Comparison of ENCODE assay signal across 18 mouse cellular contexts in genomic region chr9:65168952-65169351, GRCm38 (mm10). TPM values are rescaled to one million over a fixed set of nuclear protein-coding genes. Genes with fewer than 3 reads are reported as not detected.
DNase-seq lines count a peak whose midpoint lies in the region; ATAC-seq and TF ChIP-seq lines count a peak whose summit lies in the region.
"Had no signal": no experiment of that assay in that cellular context is flagged by ENCODE, and none has a peak within 500 bp of the region (broad histone marks: within the 10 kb centered on the region; RNA-seq: fewer than 3 reads in every experiment).

No protein-coding gene starts in this region.

- H3K4me3 ChIP-seq in forebrain, embryonic 12.5 days (replicated peaks) = no peak overlapping the region
- H3K4me3 ChIP-seq in forebrain, embryonic 15.5 days = no peak overlapping the region
- peak overlapping the region; percentile 53 for H3K4me3 ChIP-seq in E14TG2a.4 (replicated peaks; ENCODE audit: low read length)
- H3K4me3 ChIP-seq in hindbrain, embryonic 12.5 days = no peak overlapping the region
- no peak overlapping the region for H3K4me3 ChIP-seq in midbrain, embryonic 13.5 days (replicated peaks)
- H3K4me3 ChIP-seq: embryonic facial prominence, embryonic 15.5 days; heart, embryonic 15.5 days; layer of hippocampus, adult 2 months; limb, embryonic 15.5 days had no signal

- H3K4me2 ChIP-seq in forebrain, embryonic 12.5 days = peak overlapping the region; percentile 8; the same call in 1 of the 2 replicates
- H3K4me2 ChIP-seq in forebrain, embryonic 15.5 days (replicated peaks) = no peak overlapping the region
- no peak overlapping the region for H3K4me2 ChIP-seq in hindbrain, embryonic 12.5 days (replicated peaks)
- H3K4me2 ChIP-seq in midbrain, embryonic 13.5 days (replicated peaks) = no peak overlapping the region
- H3K4me2 ChIP-seq: embryonic facial prominence, embryonic 15.5 days; heart, embryonic 15.5 days; limb, embryonic 15.5 days had no signal

- H3K36me3 ChIP-seq in forebrain, embryonic 12.5 days (replicated peaks) = peaks cover 15% of the 10 kb centered on the region
- no peaks in the 10 kb centered on the region for H3K36me3 ChIP-seq in forebrain, embryonic 15.5 days
- H3K36me3 ChIP-seq in E14TG2a.4 (ENCODE audit: insufficient read depth, low read length) = no peaks in the 10 kb centered on the region
- peaks cover 3% of the 10 kb centered on the region; the same call in 1 of the 2 replicates for H3K36me3 ChIP-seq in hindbrain, embryonic 12.5 days
- peaks cover 17% of the 10 kb centered on the region for H3K36me3 ChIP-seq in midbrain, embryonic 13.5 days
- H3K36me3 ChIP-seq: embryonic facial prominence, embryonic 15.5 days; heart, embryonic 15.5 days; limb, embryonic 15.5 days had no signal

- H3K9me3 ChIP-seq in forebrain, embryonic 12.5 days = no peaks in the 10 kb centered on the region
- no peaks in the 10 kb centered on the region for H3K9me3 ChIP-seq in forebrain, embryonic 15.5 days
- peaks cover 4% of the 10 kb centered on the region for H3K9me3 ChIP-seq in E14TG2a.4 (ENCODE audit: low read length)
- H3K9me3 ChIP-seq in hindbrain, embryonic 12.5 days (replicated peaks) = no peaks in the 10 kb centered on the region
- H3K9me3 ChIP-seq in midbrain, embryonic 13.5 days = no peaks in the 10 kb centered on the region
- H3K9me3 ChIP-seq: embryonic facial prominence, embryonic 15.5 days; heart, embryonic 15.5 days; limb, embryonic 15.5 days had no signal

- no peak for DNase-seq in urinary bladder, adult 2 months (ENCODE audit: low spot score)
- DNase-seq in right cerebral cortex, postnatal 36 days (ENCODE audit: low spot score in 2 of 2) = no peak
- no peak for DNase-seq in layer of hippocampus, adult 11-12 months (ENCODE audit: low spot score)
- DNase-seq: B cell, adult 2 months; cerebellum, postnatal 14 days; kidney, adult 8-10 months; liver, postnatal 0 days; right cerebral cortex, postnatal 4 days had no signal

- peak overlapping the region; percentile 73 for H3K27ac ChIP-seq in forebrain, embryonic 12.5 days
- H3K27ac ChIP-seq in forebrain, embryonic 15.5 days (replicated peaks) = no peak overlapping the region
- peak overlapping the region; percentile 52 for H3K27ac ChIP-seq in hindbrain, embryonic 12.5 days
- H3K27ac ChIP-seq in midbrain, embryonic 13.5 days = peak overlapping the region; percentile 58; the same call in 1 of the 2 replicates
- H3K27ac ChIP-seq: embryonic facial prominence, embryonic 15.5 days; heart, embryonic 15.5 days; layer of hippocampus, adult 2 months; limb, embryonic 15.5 days; macrophage had no signal

- no peak for TF ChIP-seq CTCF in E14TG2a.4 (conservative IDR thresholded peaks at IDR 0.05; ENCODE audit: low read length)

- peaks cover 57% of the 10 kb centered on the region for H3K4me1 ChIP-seq in forebrain, embryonic 12.5 days
- peaks cover 4% of the 10 kb centered on the region; the same call in 1 of the 2 replicates for H3K4me1 ChIP-seq in forebrain, embryonic 15.5 days
- peaks cover 54% of the 10 kb centered on the region for H3K4me1 ChIP-seq in E14TG2a.4 (replicated peaks; ENCODE audit: low read depth, low read length)
- peaks cover 43% of the 10 kb centered on the region for H3K4me1 ChIP-seq in hindbrain, embryonic 12.5 days
- peaks cover 45% of the 10 kb centered on the region for H3K4me1 ChIP-seq in midbrain, embryonic 13.5 days (replicated peaks)
- H3K4me1 ChIP-seq: embryonic facial prominence, embryonic 15.5 days; heart, embryonic 15.5 days had no signal

- 52% methylated on average over 4 of the region's 4 CpGs for WGBS in forebrain, embryonic 12.5 days
- 47% methylated on average over 4 of the region's 4 CpGs for whole genome bisulfite sequencing in forebrain, embryonic 15.5 days
- WGBS in hindbrain, embryonic 12.5 days = 43% methylated on average over 4 of the region's 4 CpGs
- WGBS in midbrain, embryonic 13.5 days = 32% methylated on average over 4 of the region's 4 CpGs

- H3K9ac ChIP-seq in forebrain, embryonic 12.5 days = 0 out of 2 replicates have a peak overlapping the region, but pooled peaks have one; percentile 14
- no peak overlapping the region for H3K9ac ChIP-seq in forebrain, embryonic 15.5 days (replicated peaks)
- no peak overlapping the region for H3K9ac ChIP-seq in hindbrain, embryonic 12.5 days
- H3K9ac ChIP-seq in midbrain, embryonic 13.5 days (replicated peaks) = no peak overlapping the region
- H3K9ac ChIP-seq: embryonic facial prominence, embryonic 15.5 days; heart, embryonic 15.5 days; limb, embryonic 15.5 days; liver, postnatal 0 days had no signal

- no peak for ATAC-seq in forebrain, embryonic 12.5 days (ENCODE audit: low FRiP score)
- no peak for ATAC-seq in forebrain, embryonic 15.5 days (replicated peaks)
- ATAC-seq in hindbrain, embryonic 12.5 days (ENCODE audit: low FRiP score) = no peak
- no peak for ATAC-seq in midbrain, embryonic 13.5 days
- ATAC-seq: liver, postnatal 0 days had no signal

- H3K27me3 ChIP-seq in forebrain, embryonic 12.5 days = no peaks in the 10 kb centered on the region
- no peaks in the 10 kb centered on the region for H3K27me3 ChIP-seq in forebrain, embryonic 15.5 days
- H3K27me3 ChIP-seq in E14TG2a.4 (ENCODE audit: insufficient read depth, low read length) = peaks cover 16% of the 10 kb centered on the region
- no peaks in the 10 kb centered on the region for H3K27me3 ChIP-seq in hindbrain, embryonic 12.5 days
- no peaks in the 10 kb centered on the region for H3K27me3 ChIP-seq in midbrain, embryonic 13.5 days

RNA-seq across cellular contexts. Expression of gene Parp16, which starts 26.2 kb away (rescaled TPM):
- 5.7 and 5.9 TPM in 2 replicates for polyA plus RNA-seq in forebrain, embryonic 12.5 days (2016; fragmentation: Nextera tagmentation; extraction: Ambion mirVana)
- 4.9 and 5.1 TPM in 2 replicates for polyA plus RNA-seq in forebrain, embryonic 15.5 days (2015; fragmentation: Nextera tagmentation; extraction: Ambion mirVana)
- 5.8 and 6.4 TPM in 2 replicates for polyA plus RNA-seq in hindbrain, embryonic 12.5 days (2016; fragmentation: Nextera tagmentation; extraction: Ambion mirVana)
- polyA plus RNA-seq in midbrain, embryonic 13.5 days (2015; fragmentation: Nextera tagmentation; extraction: Ambion mirVana) = 4.8 and 5.6 TPM in 2 replicates
- 4.4 and 4.5 TPM in 2 replicates for polyA plus RNA-seq in urinary bladder, adult 2 months (2012; rRNA removed)

RNA-seq across cellular contexts. Expression of gene Igdcc3, which starts 28.0 kb away (rescaled TPM):
- 40.0 and 40.8 TPM in 2 replicates for polyA plus RNA-seq in forebrain, embryonic 12.5 days (2016; fragmentation: Nextera tagmentation; extraction: Ambion mirVana)
- 9.6 and 9.8 TPM in 2 replicates for polyA plus RNA-seq in forebrain, embryonic 15.5 days (2015; fragmentation: Nextera tagmentation; extraction: Ambion mirVana)
- 30.9 and 34.4 TPM in 2 replicates for polyA plus RNA-seq in hindbrain, embryonic 12.5 days (2016; fragmentation: Nextera tagmentation; extraction: Ambion mirVana)
- 23.5 and 25.2 TPM in 2 replicates for polyA plus RNA-seq in midbrain, embryonic 13.5 days (2015; fragmentation: Nextera tagmentation; extraction: Ambion mirVana)
- 2.3 and 2.7 TPM in 2 replicates for polyA plus RNA-seq in urinary bladder, adult 2 months (2012; rRNA removed)
- polyA plus RNA-seq: liver, postnatal 0 days; macrophage had no signal
